Mouse (Mus musculus) limb, embryonic 15.5 days (tissue): ENCODE measurements around the gene Stx11. TPM values are rescaled to one million over a fixed set of nuclear protein-coding genes. Genes with fewer than 3 reads are reported as not detected.
A peak's percentile ranks its signal among the peaks of the same experiment; 100 is the strongest.

Source experiments
- ATAC-seq: fragments of 200-750 bp; cut with Nextera tagmentation; 2 replicates; pipeline ENCODE4 v1.8.0; 2017; ENCODE audit warnings: low read depth, moderate TSS enrichment; ENCODE audit not compliant: insufficient number of reproducible peaks, low FRiP score, low TSS enrichment
- H3K27ac ChIP-seq: fragments of 300-500 bp; sonication (generic); 2 replicates; pipeline ENCODE4 v1.5.1; 2015; ENCODE audit warnings: moderate library complexity, mild to moderate bottlenecking, inconsistent platforms
- H3K27me3 ChIP-seq: fragments of 300-500 bp; sonication (generic); 2 replicates; pipeline ENCODE4 v1.6.1; 2015; ENCODE audit warnings: inconsistent platforms
- H3K36me3 ChIP-seq: fragments of 300-500 bp; sonication (generic); 2 replicates; pipeline ENCODE4 v1.6.1; 2015; ENCODE audit warnings: inconsistent platforms
- H3K4me1 ChIP-seq: fragments of 300-500 bp; sonication (generic); 2 replicates; pipeline ENCODE4 v1.6.1; 2015; ENCODE audit warnings: inconsistent platforms
- H3K4me2 ChIP-seq: fragments of 300-500 bp; sonication (generic); 2 replicates; pipeline ENCODE4 v1.6.1; 2015; ENCODE audit warnings: mild to moderate bottlenecking, inconsistent platforms
- H3K4me3 ChIP-seq: fragments of 300-500 bp; sonication (generic); 2 replicates; pipeline ENCODE4 v1.5.1; 2015; ENCODE audit warnings: mild to moderate bottlenecking, inconsistent platforms
- H3K9ac ChIP-seq: fragments of 300-500 bp; sonication (generic); 2 replicates; pipeline ENCODE4 v1.6.1; 2015; ENCODE audit warnings: inconsistent platforms
- H3K9me3 ChIP-seq: fragments of 300-500 bp; sonication (generic); 2 replicates; pipeline ENCODE4 v1.6.1; 2016; ENCODE audit warnings: inconsistent platforms
- WGBS: fragments of 180-500 bp; shearing (Covaris S2); methylation state at CpG from one replicate; pipeline ENCODE4 v1.1.7; 2015; 5-methylcytosine and 5-hydroxymethylcytosine counted together
- polyA plus RNA-seq: library from polyadenylated mRNA; unstranded; fragments of >200 nt; fragmentation: Nextera tagmentation; extraction: Ambion mirVana; gene quantifications from 2 replicates; pipeline ENCODE4 v1.2.1, GENCODE M21; 2015

Stx11 gene
- 5.6 and 6.7 TPM in 2 replicates for polyA plus RNA-seq

DNA sequence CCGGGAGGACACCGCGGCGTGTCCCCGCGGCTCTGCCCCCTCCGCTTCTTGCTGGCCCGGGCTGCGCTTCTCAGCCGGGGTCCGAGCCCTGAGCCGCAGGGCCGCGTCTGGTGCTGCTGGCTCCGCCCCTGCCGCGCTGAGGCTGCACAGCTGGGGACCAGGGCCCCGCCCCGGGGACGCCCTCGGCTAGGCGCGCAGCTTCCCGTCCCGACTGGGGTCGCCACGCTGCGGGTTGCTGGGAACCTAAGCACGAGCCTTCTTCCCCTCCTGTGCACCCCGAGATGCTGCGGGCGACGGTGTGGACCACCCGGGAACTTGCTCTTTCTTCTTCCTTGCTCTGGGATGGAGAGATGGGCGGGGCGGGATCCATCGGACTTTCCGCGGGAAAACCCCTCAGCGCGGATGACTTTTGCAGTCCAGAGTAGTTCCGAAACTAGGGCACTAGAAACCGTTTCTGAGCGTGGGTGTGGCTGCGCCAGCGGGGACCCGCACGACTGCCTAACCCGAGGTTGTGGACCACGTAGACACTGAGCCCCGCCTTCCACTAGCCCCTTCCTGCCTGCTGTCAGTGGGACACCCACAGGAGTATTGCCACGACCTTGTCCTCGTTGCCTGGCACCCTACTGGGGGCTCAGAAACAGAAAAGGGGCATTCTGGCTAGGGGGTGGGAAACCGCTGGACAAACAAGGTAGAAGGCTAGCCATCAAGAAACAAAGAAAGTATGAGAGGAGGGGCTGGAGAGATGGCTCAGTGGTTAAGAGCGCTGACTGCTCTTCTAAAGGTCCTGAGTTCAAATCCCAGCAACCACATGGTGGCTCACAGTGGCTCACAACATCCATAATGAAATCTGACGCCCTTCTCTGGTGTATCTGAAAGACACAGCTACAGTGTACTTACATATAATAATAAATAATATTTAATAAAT lies at the start of gene Stx11:
Gene Stx11 (minus strand): TSS at position 148 of the 925 bp plus-strand sequence.
- ATAC-seq = peak; percentile 81
- Histone ChIP-seq H3K27ac (peak within 1 kb of the TSS; percentile 57; the same call in 1 of the 2 replicates), H3K9ac (peak within 1 kb of the TSS; percentile 54), H3K4me3 (peak within 1 kb of the TSS; percentile 71), H3K9me3 (no peaks in the 10 kb centered on the region), H3K4me2 (peak within 1 kb of the TSS; percentile 86), H3K27me3 (peaks cover 3% of the 10 kb centered on the region; the same call in 1 of the 2 replicates), H3K4me1 (peaks cover 4% of the 10 kb centered on the region; the same call in 1 of the 2 replicates), H3K36me3 (no peaks in the 10 kb centered on the region)
- 3% methylated on average over 56 of the region's 56 CpGs for WGBS

DNA sequence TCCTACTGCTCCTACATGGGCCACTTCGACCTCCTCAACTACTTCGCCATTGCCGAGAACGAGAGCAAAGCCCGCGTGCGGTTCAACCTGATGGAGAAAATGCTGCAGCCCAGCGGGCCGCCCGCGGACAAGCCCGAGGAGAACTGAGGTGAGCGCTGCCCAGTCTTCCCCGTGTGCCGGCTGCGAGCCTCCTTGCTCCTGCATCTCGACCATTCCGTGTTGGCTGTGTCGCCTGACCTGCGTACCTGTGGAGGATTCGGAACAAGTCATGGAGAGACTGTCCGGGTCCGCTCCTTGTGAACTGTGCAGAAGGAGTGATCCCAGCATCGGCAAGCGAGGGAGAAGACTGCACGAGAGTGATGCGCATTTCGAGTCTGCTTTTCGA lies 44.6 kb upstream of the Stx11 start:
- under 1% methylated on average over 29 of the region's 29 CpGs for WGBS
- peak overlapping the region; percentile 72 for H3K9ac ChIP-seq
- no peaks in the 10 kb centered on the region for H3K9me3 ChIP-seq
- H3K27ac ChIP-seq = peak overlapping the region; percentile 79
- ATAC-seq = peak; percentile 12; the same call in 1 of the 2 replicates
- H3K4me1 ChIP-seq = peaks cover 18% of the 10 kb centered on the region
- H3K4me2 ChIP-seq = peak overlapping the region; percentile 80
- peak overlapping the region; percentile 93 for H3K4me3 ChIP-seq
- H3K36me3 ChIP-seq = peaks cover 11% of the 10 kb centered on the region; the same call in 1 of the 2 replicates
- H3K27me3 ChIP-seq = no peaks in the 10 kb centered on the region

DNA sequence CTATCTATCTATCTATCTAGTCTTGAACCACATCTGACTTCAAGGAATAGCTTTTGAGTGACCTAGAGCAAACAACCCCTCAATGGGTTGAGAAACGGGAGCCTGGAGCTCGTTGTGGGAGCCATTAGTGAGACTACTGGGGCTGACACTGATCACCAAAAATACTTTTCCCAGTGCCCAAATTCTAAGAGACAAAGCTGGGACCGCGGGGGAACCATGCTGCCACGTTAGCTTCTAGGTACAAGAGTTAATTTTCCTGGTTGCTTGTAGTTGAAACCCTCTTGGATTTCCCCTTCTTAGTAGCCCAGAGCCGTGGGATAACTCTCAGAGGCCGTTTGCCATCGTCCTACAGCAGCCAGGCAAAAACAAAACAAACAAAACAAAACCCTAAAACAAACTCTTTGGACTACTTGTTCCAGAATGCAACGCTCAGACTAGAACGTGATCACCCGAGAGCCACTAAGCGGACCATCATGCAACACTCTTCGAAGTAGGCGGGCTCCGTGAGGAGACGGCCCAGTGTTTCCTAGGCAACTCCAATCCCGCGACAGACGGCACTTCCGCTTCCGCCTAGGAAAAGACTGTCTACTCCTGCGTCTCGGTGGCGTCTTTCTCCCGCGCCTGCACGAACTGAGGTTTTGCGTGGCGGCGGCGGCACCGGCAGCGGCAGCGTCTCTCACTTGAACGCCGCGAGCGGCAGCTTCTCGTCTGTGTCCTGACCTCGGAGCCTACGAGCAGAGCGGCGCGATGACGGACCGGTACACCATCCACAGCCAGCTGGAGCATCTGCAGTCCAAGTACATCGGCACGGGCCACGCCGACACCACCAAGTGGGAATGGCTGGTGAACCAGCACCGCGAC lies 44.0 kb upstream of the Stx11 start:
- Histone ChIP-seq H3K4me1 (peaks cover 18% of the 10 kb centered on the region), H3K4me2 (peak overlapping the region; percentile 80), H3K9me3 (no peaks in the 10 kb centered on the region), H3K27me3 (no peaks in the 10 kb centered on the region), H3K36me3 (peaks cover 11% of the 10 kb centered on the region; the same call in 1 of the 2 replicates), H3K27ac (peak overlapping the region; percentile 79), H3K9ac (peak overlapping the region; percentile 72), H3K4me3 (peak overlapping the region; percentile 93)
- ATAC-seq = peak; percentile 98
- 4% methylated on average over 52 of the region's 52 CpGs for WGBS

DNA sequence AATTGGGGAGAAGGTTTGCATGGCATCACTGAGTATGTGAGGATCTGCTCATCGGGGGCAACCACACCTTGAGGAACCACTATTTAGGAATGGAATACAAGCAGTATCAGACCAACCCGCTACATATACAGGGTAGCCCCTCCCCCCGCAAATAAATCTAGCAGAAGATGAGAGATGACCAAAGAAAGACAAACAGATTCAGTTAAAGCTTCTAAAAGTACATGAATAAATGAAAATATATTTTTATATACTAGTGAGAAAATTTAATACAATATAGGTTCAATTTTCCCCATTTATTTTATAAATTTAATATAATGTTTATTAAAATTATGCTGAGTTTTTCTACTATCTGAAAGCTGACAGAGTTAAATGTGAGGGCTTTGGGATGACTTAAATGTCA lies 40.9 kb upstream of the Stx11 start, which contains the start of gene Sf3b5:
Gene Sf3b5 (plus strand): TSS at position 301 of the 400 bp plus-strand sequence.
- no peaks in the 10 kb centered on the region for H3K27me3 ChIP-seq
- H3K9me3 ChIP-seq = no peaks in the 10 kb centered on the region
- H3K36me3 ChIP-seq = 0 out of 2 replicates have a peak, but pooled peaks cover 2% of the 10 kb centered on the region
- no peak within 1 kb of the TSS for H3K4me2 ChIP-seq
- H3K9ac ChIP-seq = no peak within 1 kb of the TSS
- peaks cover 14% of the 10 kb centered on the region for H3K4me1 ChIP-seq
- H3K4me3 ChIP-seq = no peak within 1 kb of the TSS
- ATAC-seq = no peak
- H3K27ac ChIP-seq = no peak within 1 kb of the TSS
- 84% methylated on average over 3 of the region's 3 CpGs for WGBS

DNA sequence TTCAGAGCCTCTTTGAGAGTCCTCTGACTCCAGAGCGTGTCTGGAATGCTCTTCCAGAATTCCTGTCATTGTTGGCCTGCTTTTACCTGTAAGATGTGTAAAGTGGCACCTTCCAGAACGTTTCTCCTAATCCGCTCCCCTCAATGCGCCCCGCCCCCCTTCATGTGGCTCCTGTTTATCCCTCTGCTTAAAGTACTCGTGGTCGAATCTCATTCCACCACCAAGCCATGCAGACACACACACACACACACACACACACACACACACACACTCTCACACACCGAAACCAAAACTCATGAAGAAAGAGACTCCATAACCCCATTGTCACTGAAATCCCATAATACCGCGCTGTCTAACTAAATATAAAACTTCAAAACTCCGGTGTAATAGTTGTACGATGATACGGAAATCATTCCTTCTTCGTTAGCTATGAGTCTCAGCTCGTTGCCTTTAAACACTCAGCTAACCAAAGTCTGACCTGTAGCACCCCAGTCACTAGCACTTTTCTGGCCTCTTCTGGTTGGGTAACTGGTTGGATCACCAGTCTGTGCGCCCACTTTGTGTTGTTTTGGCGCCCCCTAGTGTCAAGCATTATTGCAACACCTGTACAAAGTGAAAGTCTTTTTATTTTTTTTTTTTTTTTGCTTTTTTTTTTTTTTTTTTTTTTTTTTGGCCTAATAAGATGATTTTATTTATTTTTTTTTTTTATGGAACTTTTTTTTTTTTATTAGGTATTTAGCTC lies 32.8 kb upstream of the Stx11 start:
- H3K9ac ChIP-seq = no peak overlapping the region
- no peak overlapping the region for H3K4me2 ChIP-seq
- ATAC-seq = no peak
- H3K4me3 ChIP-seq = no peak overlapping the region
- no peaks in the 10 kb centered on the region for H3K4me1 ChIP-seq
- WGBS = 40% methylated on average over 17 of the region's 17 CpGs
- H3K27me3 ChIP-seq = no peaks in the 10 kb centered on the region
- no peaks in the 10 kb centered on the region for H3K9me3 ChIP-seq
- H3K36me3 ChIP-seq = no peaks in the 10 kb centered on the region
- H3K27ac ChIP-seq = no peak overlapping the region

DNA sequence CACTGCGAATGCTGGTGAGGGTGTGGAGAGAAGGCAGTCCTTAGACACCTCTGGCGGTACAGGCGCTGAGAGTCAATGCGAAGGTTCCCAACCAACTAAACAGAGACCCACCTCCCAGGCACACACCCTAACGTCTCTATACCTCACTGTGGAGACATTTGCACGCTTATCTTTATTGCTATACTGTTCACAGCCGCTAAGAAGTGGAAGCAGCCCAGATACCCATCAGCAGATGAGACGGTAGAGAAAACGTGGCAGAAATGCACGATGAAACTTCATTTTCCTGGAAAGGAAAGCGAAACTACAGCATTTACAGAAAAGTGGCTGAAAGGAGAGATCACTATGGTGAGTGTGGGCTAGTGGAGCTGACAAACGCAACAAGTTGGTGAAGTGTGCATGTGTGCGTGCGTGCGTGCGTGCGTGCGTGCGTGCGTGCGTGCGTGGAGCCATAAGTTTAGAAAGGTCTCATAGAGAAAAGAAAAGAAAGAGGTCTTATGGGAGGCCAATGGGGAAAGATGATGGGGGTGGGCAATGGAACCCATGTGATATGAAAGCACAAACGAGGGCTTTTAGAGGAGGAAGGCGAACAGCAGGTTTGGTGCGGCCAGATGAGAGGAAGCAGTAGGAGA lies 29.4 kb upstream of the Stx11 start:
- Histone ChIP-seq H3K27ac (no peak overlapping the region), H3K9ac (no peak overlapping the region), H3K27me3 (no peaks in the 10 kb centered on the region), H3K9me3 (no peaks in the 10 kb centered on the region), H3K4me1 (no peaks in the 10 kb centered on the region), H3K4me3 (no peak overlapping the region), H3K36me3 (no peaks in the 10 kb centered on the region), H3K4me2 (no peak overlapping the region)
- 82% methylated on average over 25 of the region's 25 CpGs for WGBS
- no peak for ATAC-seq

DNA sequence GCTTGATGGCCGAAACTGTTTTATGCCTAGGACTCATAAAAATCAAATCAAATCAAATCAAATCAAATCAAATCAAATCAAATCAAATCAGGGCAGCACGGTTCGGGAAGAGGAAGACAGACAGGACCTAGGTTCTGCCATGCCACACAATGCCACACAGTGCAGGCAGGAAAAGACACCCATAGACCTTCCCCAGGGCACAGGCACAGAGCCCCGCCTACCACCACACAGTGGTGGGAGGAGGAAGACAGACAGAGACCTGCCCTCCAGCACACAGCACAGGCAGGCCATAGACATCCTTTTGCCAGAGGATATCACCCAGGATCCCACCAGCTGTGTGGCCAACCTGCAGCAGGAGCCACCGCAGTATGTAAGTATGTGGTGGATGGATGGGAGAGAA lies 27.9 kb upstream of the Stx11 start:
- H3K4me3 ChIP-seq = no peak overlapping the region
- no peaks in the 10 kb centered on the region for H3K36me3 ChIP-seq
- H3K9me3 ChIP-seq = no peaks in the 10 kb centered on the region
- 86% methylated on average over 5 of the region's 5 CpGs for WGBS
- H3K27ac ChIP-seq = no peak overlapping the region
- no peak for ATAC-seq
- no peaks in the 10 kb centered on the region for H3K27me3 ChIP-seq
- no peaks in the 10 kb centered on the region for H3K4me1 ChIP-seq
- no peak overlapping the region for H3K4me2 ChIP-seq
- H3K9ac ChIP-seq = no peak overlapping the region

DNA sequence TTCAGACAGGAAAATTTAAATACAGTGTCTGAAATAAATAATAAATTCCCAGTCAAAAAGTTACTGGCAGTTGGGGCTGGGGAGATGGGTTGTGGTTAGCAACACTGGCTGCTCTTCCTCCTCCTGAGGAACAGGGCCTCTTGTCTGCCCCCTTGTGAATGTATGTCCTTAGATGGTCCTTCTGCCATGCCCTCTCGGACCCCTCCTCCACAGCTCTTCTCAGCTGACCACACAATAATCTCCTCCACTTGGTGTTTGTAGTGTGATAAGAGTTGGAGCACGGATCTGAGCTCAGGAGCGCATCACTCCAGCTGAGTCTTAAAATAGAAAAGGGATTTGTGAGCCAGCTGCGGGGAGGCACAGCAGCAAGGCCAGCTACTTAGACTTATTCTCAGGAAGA lies 22.8 kb upstream of the Stx11 start:
- Histone ChIP-seq H3K4me1 (no peaks in the 10 kb centered on the region), H3K27me3 (no peaks in the 10 kb centered on the region), H3K9me3 (no peaks in the 10 kb centered on the region), H3K9ac (no peak overlapping the region), H3K4me3 (no peak overlapping the region), H3K27ac (no peak overlapping the region), H3K36me3 (no peaks in the 10 kb centered on the region), H3K4me2 (no peak overlapping the region)
- 67% methylated on average over 4 of the region's 4 CpGs for WGBS
- ATAC-seq = no peak

DNA sequence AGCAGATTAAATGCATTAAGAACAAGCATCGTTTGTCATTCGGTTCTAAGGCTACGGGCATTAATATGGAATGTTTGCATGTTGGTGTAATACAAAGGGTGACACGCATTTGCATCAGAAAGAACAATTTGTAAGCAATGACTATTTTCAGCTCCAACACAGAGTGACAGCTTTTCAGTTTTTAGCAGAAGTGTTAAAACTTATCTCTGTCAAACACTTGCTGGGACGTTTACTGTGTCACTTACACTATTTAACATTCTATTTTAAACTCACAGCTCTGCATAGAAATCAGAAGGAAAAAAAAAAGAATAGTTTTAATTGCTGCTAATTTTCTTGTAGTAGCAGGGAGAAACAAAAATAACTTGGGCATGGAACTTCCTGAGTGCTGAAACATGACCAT lies 22.4 kb upstream of the Stx11 start:
- H3K4me3 ChIP-seq = no peak overlapping the region
- H3K4me2 ChIP-seq = no peak overlapping the region
- H3K27ac ChIP-seq = no peak overlapping the region
- H3K4me1 ChIP-seq = no peaks in the 10 kb centered on the region
- WGBS = 76% methylated on average over 5 of the region's 5 CpGs
- no peaks in the 10 kb centered on the region for H3K27me3 ChIP-seq
- ATAC-seq = no peak
- H3K9ac ChIP-seq = no peak overlapping the region
- no peaks in the 10 kb centered on the region for H3K9me3 ChIP-seq
- no peaks in the 10 kb centered on the region for H3K36me3 ChIP-seq

DNA sequence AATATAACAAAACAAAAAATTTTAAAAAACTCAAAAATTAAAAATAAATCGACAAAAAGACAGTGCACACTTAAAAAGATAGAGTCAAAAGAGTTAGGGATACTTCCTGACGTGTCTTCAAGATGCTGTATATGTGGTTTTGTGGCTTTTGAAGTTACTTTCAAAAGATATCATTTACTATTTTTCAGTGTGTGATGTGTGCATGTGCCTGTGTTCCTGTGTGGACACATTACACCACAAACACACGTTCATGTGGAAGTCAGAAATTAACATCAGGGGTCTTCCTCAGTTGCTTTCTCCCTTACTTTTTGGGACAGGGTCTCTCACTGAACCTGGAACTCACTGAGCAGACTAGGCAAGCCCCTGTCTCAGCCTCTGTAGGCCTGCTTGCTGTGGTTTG lies 20.9 kb upstream of the Stx11 start:
- 76% methylated on average over 3 of the region's 3 CpGs for whole genome bisulfite sequencing
- no peak for ATAC-seq

DNA sequence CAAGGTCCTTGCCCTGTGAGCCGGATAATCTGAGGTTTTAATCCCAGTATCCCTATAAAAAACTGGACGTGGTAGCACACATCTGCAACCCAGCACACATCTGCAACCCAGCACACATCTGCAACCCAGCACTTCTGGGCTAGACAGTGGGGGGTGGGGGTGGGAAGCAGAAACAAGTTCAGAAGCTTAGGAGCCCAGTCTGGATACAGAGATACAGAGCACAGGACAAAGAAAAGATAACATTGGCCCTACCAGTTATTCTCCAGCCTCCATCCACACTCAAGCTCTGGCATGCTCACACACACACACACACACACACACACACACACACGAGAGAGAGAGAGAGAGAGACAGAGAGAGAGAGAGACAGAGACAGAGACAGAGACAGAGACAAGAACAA lies 19.4 kb upstream of the Stx11 start:
- H3K27me3 ChIP-seq = no peaks in the 10 kb centered on the region
- 45% methylated on average over 3 of the region's 3 CpGs for WGBS
- no peak for ATAC-seq
- no peaks in the 10 kb centered on the region for H3K9me3 ChIP-seq
- H3K4me1 ChIP-seq = no peaks in the 10 kb centered on the region
- H3K4me2 ChIP-seq = no peak overlapping the region
- no peak overlapping the region for H3K27ac ChIP-seq
- H3K36me3 ChIP-seq = no peaks in the 10 kb centered on the region
- H3K9ac ChIP-seq = no peak overlapping the region
- no peak overlapping the region for H3K4me3 ChIP-seq

More for the DNA sequence above, 20.9 kb upstream of the Stx11 start:
- H3K27ac ChIP-seq = no peak overlapping the region
- H3K4me1 ChIP-seq = no peaks in the 10 kb centered on the region
- no peaks in the 10 kb centered on the region for H3K9me3 ChIP-seq
- H3K4me3 ChIP-seq = no peak overlapping the region
- no peak overlapping the region for H3K4me2 ChIP-seq
- no peaks in the 10 kb centered on the region for H3K27me3 ChIP-seq
- no peaks in the 10 kb centered on the region for H3K36me3 ChIP-seq
- no peak overlapping the region for H3K9ac ChIP-seq
